Mouse (Mus musculus): ENCODE measurements around the gene Mdga2. TPM values are rescaled to one million over a fixed set of nuclear protein-coding genes. Genes with fewer than 3 reads are reported as not detected.

The Mdga2 gene
- polyA plus RNA-seq (2015; fragmentation: Nextera tagmentation; extraction: Ambion mirVana): 16.9 and 17.7 TPM in 2 replicates

GRCm38 (mm10) chr12:67222221-67223025 is at the start of gene Mdga2:
TSS of gene Mdga2 (minus strand) at chr12:67222549.
- peaks cover 16% of the 10 kb centered on the region for H3K4me1 ChIP-seq (replicated peaks)
- under 1% methylated on average over 61 of the region's 61 CpGs for WGBS
- H3K4me2 ChIP-seq (replicated peaks): peak within 1 kb of the TSS; percentile 88
- H3K9me3 ChIP-seq: no peaks in the 10 kb centered on the region
- H3K4me3 ChIP-seq (replicated peaks): peak within 1 kb of the TSS; percentile 84
- peak within 1 kb of the TSS; percentile 90 for H3K27ac ChIP-seq
- peak; percentile 79 for ATAC-seq
- H3K9ac ChIP-seq (replicated peaks): peak within 1 kb of the TSS; percentile 90
- H3K27me3 ChIP-seq: peaks cover 5% of the 10 kb centered on the region
- H3K36me3 ChIP-seq: no peaks in the 10 kb centered on the region

DNA sequence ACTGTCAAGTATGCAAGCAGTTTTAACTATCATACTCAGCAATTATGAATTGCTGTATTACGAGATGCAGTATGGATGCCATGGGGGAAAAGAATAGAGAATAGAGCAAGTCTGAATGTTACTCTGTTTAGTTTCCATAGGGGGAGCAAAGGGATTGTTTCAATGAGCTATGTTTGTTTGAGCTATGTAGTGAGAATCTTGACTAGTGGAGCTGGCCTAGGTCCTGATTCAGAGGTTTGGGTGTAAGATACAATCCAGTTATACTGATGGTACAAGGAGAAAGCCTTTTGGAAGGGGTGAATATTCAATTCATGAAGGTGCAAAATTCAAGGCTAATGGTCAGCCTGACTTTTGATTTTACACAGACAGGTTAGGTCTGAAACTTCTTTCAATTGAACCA is 45.1 kb upstream of the Mdga2 start:
- ATAC-seq: no peak
- H3K4me2 ChIP-seq (replicated peaks): no peak overlapping the region
- no peaks in the 10 kb centered on the region for H3K9me3 ChIP-seq
- no peaks in the 10 kb centered on the region for H3K36me3 ChIP-seq
- no peaks in the 10 kb centered on the region for H3K27me3 ChIP-seq
- no peak overlapping the region for H3K27ac ChIP-seq
- H3K4me1 ChIP-seq (replicated peaks): 0 out of 2 replicates have a peak, but pooled peaks cover 3% of the 10 kb centered on the region
- no peak overlapping the region for H3K9ac ChIP-seq (replicated peaks)
- no peak overlapping the region for H3K4me3 ChIP-seq (replicated peaks)
- 85% methylated on average over 1 of the region's 1 CpGs for WGBS

DNA sequence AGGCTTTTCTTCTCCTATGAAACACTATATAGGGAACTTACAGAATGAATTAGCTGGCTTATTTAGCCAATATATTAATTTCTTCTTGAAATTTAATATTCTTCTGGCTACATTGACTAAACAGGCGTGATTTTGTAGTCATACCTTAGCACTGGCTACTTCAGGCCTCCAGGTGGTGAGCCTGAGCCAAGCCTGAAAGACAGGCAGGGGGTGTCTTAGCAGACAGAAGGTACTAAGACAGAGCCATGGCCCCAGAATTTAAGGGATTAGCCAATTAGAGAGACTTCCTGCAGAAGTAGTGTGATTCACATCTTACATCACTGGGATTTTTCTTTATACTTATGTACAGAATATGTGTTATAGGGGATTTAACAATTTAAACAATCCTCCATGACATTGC is 1.2 kb upstream of the Mdga2 start:
- Histone ChIP-seq H3K9ac (replicated peaks) (no peak overlapping the region), H3K4me1 (replicated peaks) (peaks cover 16% of the 10 kb centered on the region), H3K36me3 (no peaks in the 10 kb centered on the region), H3K9me3 (no peaks in the 10 kb centered on the region), H3K4me2 (replicated peaks) (no peak overlapping the region), H3K27ac (no peak overlapping the region), H3K27me3 (peaks cover 5% of the 10 kb centered on the region), H3K4me3 (replicated peaks) (no peak overlapping the region)
- 51% methylated on average over 1 of the region's 1 CpGs for WGBS
- no peak for ATAC-seq

GRCm38 (mm10) chr12:67221329-67222220 is 774 bp downstream of the Mdga2 start:
- peak overlapping the region; percentile 90 for H3K27ac ChIP-seq
- peak overlapping the region; percentile 90 for H3K9ac ChIP-seq (replicated peaks)
- H3K27me3 ChIP-seq: peaks cover 5% of the 10 kb centered on the region
- H3K4me3 ChIP-seq (replicated peaks): peak overlapping the region; percentile 84
- no peaks in the 10 kb centered on the region for H3K36me3 ChIP-seq
- H3K4me2 ChIP-seq (replicated peaks): peak overlapping the region; percentile 88
- WGBS: under 1% methylated on average over 76 of the region's 78 CpGs
- peak; percentile 81 for ATAC-seq
- no peaks in the 10 kb centered on the region for H3K9me3 ChIP-seq
- peaks cover 16% of the 10 kb centered on the region for H3K4me1 ChIP-seq (replicated peaks)

DNA sequence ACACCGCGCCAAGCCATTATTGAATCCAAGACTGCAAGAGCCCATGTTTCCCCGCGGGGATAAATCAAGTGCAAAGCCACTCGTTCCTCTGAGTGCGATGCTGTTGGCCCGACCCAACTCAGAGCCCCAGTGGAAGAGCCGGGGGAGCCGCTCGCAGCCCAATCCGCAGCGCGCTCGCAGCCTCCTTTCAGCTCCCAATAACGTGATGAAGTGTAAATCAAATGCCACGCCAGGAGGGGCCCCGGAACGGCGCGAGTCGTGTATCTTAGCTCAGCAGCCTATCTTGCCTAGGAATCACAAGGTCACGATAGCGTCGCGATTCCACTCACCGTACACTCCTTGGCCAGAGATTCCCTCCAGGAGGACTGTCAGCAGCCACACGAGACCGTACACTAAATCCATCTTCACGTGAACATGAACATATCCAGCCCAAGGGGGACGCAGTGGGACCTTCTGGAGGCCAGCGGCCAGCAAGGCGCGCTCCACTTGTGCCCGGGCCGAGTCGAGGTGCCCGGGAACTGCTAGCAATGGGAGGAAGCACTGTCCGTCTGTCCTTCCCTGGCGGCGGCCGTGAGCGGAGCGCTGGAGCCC is 1.6 kb downstream of the Mdga2 start:
- Histone ChIP-seq H3K27me3 (peaks cover 5% of the 10 kb centered on the region), H3K9ac (replicated peaks) (peak overlapping the region; percentile 90), H3K27ac (peak overlapping the region; percentile 90), H3K4me1 (replicated peaks) (peaks cover 16% of the 10 kb centered on the region), H3K9me3 (no peaks in the 10 kb centered on the region), H3K4me2 (replicated peaks) (peak overlapping the region; percentile 88), H3K36me3 (no peaks in the 10 kb centered on the region), H3K4me3 (replicated peaks) (peak overlapping the region; percentile 84)
- ATAC-seq: peak; percentile 34
- under 1% methylated on average over 37 of the region's 43 CpGs for WGBS

GRCm38 (mm10) chr12:67220041-67220440 is 2.3 kb downstream of the Mdga2 start:
- peaks cover 16% of the 10 kb centered on the region for H3K4me1 ChIP-seq (replicated peaks)
- no peaks in the 10 kb centered on the region for H3K36me3 ChIP-seq
- H3K27ac ChIP-seq: peak overlapping the region; percentile 90; the same call in 1 of the 2 replicates
- 2% methylated on average over 6 of the region's 6 CpGs for whole genome bisulfite sequencing
- peak overlapping the region; percentile 84 for H3K4me3 ChIP-seq (replicated peaks)
- peaks cover 5% of the 10 kb centered on the region for H3K27me3 ChIP-seq
- peak overlapping the region; percentile 88 for H3K4me2 ChIP-seq (replicated peaks)
- H3K9ac ChIP-seq (replicated peaks): peak overlapping the region; percentile 90
- ATAC-seq: no peak
- no peaks in the 10 kb centered on the region for H3K9me3 ChIP-seq

- Histone ChIP-seq H3K36me3 (no peaks in the 10 kb centered on the region), H3K4me2 (replicated peaks) (peak overlapping the region; percentile 88), H3K27ac (no peak overlapping the region), H3K4me1 (replicated peaks) (peaks cover 16% of the 10 kb centered on the region), H3K4me3 (replicated peaks) (peak overlapping the region; percentile 84), H3K9me3 (no peaks in the 10 kb centered on the region), H3K9ac (replicated peaks) (peak overlapping the region; percentile 90), H3K27me3 (peaks cover 5% of the 10 kb centered on the region)
- no peak for ATAC-seq
- 31% methylated on average over 5 of the region's 5 CpGs for WGBS
These were observed 2.8 kb downstream of the Mdga2 start for GRCm38 (mm10) chr12:67219564-67219963.

DNA sequence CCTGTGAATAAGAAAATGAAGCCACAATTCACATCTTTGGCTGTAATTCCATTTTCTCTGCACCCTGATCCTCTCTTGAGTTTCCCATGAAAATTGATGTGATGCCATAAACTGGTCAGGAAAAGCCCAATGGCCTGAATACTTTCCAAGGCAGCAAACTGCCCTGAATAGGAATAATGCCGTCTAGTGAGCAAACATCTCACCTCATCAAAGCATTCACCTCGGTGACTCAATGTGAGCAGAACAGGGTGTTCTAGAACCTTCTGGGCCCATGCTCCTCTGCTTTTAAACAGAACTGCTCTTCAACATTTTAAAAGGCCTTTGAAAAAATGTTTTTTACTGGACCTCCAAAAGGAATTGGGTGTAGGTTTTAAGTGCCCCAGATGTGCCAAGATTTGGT is 9.5 kb downstream of the Mdga2 start:
- H3K4me3 ChIP-seq (replicated peaks): no peak overlapping the region
- H3K27me3 ChIP-seq: no peaks in the 10 kb centered on the region
- H3K27ac ChIP-seq: no peak overlapping the region
- no peak overlapping the region for H3K4me2 ChIP-seq (replicated peaks)
- no peak for ATAC-seq
- no peaks in the 10 kb centered on the region for H3K9me3 ChIP-seq
- no peak overlapping the region for H3K9ac ChIP-seq (replicated peaks)
- H3K4me1 ChIP-seq (replicated peaks): no peaks in the 10 kb centered on the region
- 77% methylated on average over 2 of the region's 2 CpGs for WGBS
- no peaks in the 10 kb centered on the region for H3K36me3 ChIP-seq

DNA sequence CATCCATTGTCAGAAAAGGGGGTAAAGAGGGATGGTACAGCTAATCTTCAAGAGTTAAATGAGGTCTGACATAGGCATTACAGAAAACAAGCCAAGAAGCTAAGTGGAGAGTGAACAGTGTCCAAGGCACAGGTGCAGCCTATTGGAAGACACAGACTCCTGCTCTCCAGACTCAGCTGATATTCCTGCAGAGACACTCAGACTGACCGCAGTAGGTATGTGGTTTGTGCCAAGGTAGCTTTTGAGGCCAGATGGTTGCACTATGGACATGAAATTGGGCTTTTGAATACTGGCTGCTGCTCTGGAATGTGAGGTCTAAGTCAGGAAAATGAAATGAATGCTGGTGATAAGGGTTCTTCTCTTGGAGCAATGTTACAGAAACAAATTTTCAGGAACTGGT is 44.2 kb downstream of the Mdga2 start:
- no peaks in the 10 kb centered on the region for H3K4me1 ChIP-seq (replicated peaks)
- WGBS: 96% methylated on average over 1 of the region's 1 CpGs
- no peak for ATAC-seq
- H3K4me2 ChIP-seq (replicated peaks): no peak overlapping the region
- H3K27me3 ChIP-seq: no peaks in the 10 kb centered on the region
- H3K9me3 ChIP-seq: no peaks in the 10 kb centered on the region
- no peak overlapping the region for H3K9ac ChIP-seq (replicated peaks)
- H3K36me3 ChIP-seq: no peaks in the 10 kb centered on the region
- H3K27ac ChIP-seq: no peak overlapping the region
- no peak overlapping the region for H3K4me3 ChIP-seq (replicated peaks)

DNA sequence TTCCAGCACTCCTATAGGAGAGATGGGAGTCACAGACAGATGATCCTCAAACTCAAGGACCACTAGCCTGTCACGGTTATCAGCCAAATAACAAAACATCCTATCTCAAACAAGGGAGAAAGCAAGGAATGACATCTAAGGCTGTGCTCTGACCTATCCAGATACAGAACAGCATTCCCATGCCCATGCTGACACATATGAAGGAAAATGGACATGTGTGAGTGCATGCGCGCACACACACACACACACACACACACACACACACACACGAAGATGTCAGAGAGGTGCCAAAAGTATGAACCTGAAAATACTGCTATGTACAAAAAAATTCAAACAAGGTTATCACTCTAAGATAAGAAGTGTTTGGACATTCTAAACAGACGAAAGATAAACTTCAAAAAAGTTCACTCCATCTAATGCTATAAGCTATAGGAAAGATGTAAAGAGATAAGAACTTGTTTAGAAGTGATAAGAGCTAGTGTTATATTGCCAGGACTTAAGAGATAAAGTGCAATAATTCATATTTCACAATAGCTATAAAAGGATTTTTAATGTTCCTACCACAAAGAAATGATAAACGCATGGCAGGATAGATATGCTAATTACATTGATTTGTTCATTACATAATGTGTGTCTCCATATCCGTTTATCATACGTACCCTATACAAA is 65.6 kb downstream of the Mdga2 start:
- H3K36me3 ChIP-seq: no peaks in the 10 kb centered on the region
- WGBS: 90% methylated on average over 8 of the region's 8 CpGs
- no peak for ATAC-seq

GRCm38 (mm10) chr12:67153077-67153476 is 69.3 kb downstream of the Mdga2 start:
- Histone ChIP-seq H3K4me1 (replicated peaks) (no peaks in the 10 kb centered on the region), H3K9me3 (no peaks in the 10 kb centered on the region), H3K4me3 (replicated peaks) (no peak overlapping the region), H3K27ac (no peak overlapping the region), H3K27me3 (no peaks in the 10 kb centered on the region), H3K36me3 (no peaks in the 10 kb centered on the region), H3K9ac (replicated peaks) (no peak overlapping the region), H3K4me2 (replicated peaks) (no peak overlapping the region)
- no peak for ATAC-seq
- whole genome bisulfite sequencing: 54% methylated on average over 3 of the region's 3 CpGs

More for the DNA sequence above, 65.6 kb downstream of the Mdga2 start:
- Histone ChIP-seq H3K9ac (replicated peaks) (no peak overlapping the region), H3K4me3 (replicated peaks) (no peak overlapping the region), H3K27ac (no peak overlapping the region), H3K9me3 (no peaks in the 10 kb centered on the region), H3K27me3 (no peaks in the 10 kb centered on the region), H3K4me1 (replicated peaks) (no peaks in the 10 kb centered on the region), H3K4me2 (replicated peaks) (no peak overlapping the region)
